Mouse (Mus musculus) heart, postnatal 0 days (tissue): ENCODE measurements around the gene Snx29. TPM values are rescaled to one million over a fixed set of nuclear protein-coding genes. Genes with fewer than 3 reads are reported as not detected.

Experiments used
- ATAC-seq: fragments of 200-750 bp; cut with Nextera tagmentation; 2 replicates; pipeline ENCODE4 v1.8.0; 2017; ENCODE audit warnings: low read depth, moderate number of reproducible peaks, moderate library complexity; ENCODE audit not compliant: insufficient read depth
- DNase-seq: peaks from one replicate; pipeline ENCODE4 v3.0.0-alpha.2; 2016; ENCODE audit warnings: low spot score
- H3K27ac ChIP-seq: fragments of 300-500 bp; sonication (generic); 2 replicates; pipeline ENCODE4 v1.5.1; 2014; ENCODE audit warnings: low read depth, mild to moderate bottlenecking
- H3K27me3 ChIP-seq: fragments of 300-500 bp; sonication (generic); 2 replicates; pipeline ENCODE4 v1.6.1; 2014; ENCODE audit warnings: low read length, mixed read lengths; ENCODE audit not compliant: control insufficient read depth, insufficient read depth
- H3K36me3 ChIP-seq: fragments of 300-500 bp; sonication (generic); replicated peaks from 2 replicates; pipeline ENCODE4 v1.6.1; 2014; ENCODE audit warnings: low read length, mixed read lengths; ENCODE audit not compliant: control insufficient read depth, insufficient read depth
- H3K4me1 ChIP-seq: fragments of 300-500 bp; sonication (generic); 2 replicates; pipeline ENCODE4 v1.6.1; 2014; ENCODE audit warnings: antibody characterized with exemption; ENCODE audit not compliant: control insufficient read depth, insufficient read depth
- H3K4me2 ChIP-seq: fragments of 300-500 bp; sonication (generic); 2 replicates; pipeline ENCODE4 v1.6.1; 2014; ENCODE audit warnings: low read depth, mild to moderate bottlenecking, low read length, moderate library complexity
- H3K4me3 ChIP-seq: fragments of 300-500 bp; sonication (generic); 2 replicates; pipeline ENCODE4 v1.5.1; 2014; ENCODE audit warnings: low read depth, low read length
- H3K9ac ChIP-seq: fragments of 300-500 bp; sonication (generic); replicated peaks from 2 replicates; pipeline ENCODE4 v1.6.1; 2014; ENCODE audit warnings: low read depth, low read length, mixed read lengths
- H3K9me3 ChIP-seq: fragments of 300-500 bp; sonication (generic); replicated peaks from 2 replicates; pipeline ENCODE4 v1.6.1; 2016; ENCODE audit warnings: low read length; ENCODE audit not compliant: control insufficient read depth
- CTCF ChIP-seq: IDR thresholded peaks from 2 replicates; pipeline ENCODE4 v1.5.1; 2016; ENCODE audit warnings: antibody characterized with exemption, control low read depth, low read depth
- EP300 ChIP-seq: IDR thresholded peaks from 2 replicates; pipeline ENCODE4 v1.6.1; 2016; ENCODE audit warnings: antibody characterized with exemption, low read depth
- WGBS: fragments of 180-500 bp; shearing (Covaris S2); extraction: QIAGEN DNeasy Blood & Tissue Kit; methylation state at CpG from one replicate; pipeline ENCODE4 v1.1.7; 2014; 5-methylcytosine and 5-hydroxymethylcytosine counted together
- polyA plus RNA-seq: library from polyadenylated mRNA; unstranded; fragments of >200 nt; fragmentation: Nextera tagmentation; extraction: Ambion mirVana; gene quantifications from 2 replicates; pipeline ENCODE4 v1.2.1, GENCODE M21; 2015
- total RNA-seq: library from RNA; depleted of rRNA; stranded (reverse); fragments of >200 nt; gene quantifications from 2 replicates; pipeline ENCODE4 v1.2.3, GENCODE M21; 2014; ENCODE audit warnings: low replicate concordance

The Snx29 gene
- total and polyA plus RNA-seq, 2 experiments from 2014 or later: 3.1 to 3.9 TPM

- WGBS: 81% methylated on average over 9 of the region's 9 CpGs
- Histone ChIP-seq H3K4me1 (peaks cover 6% of the 10 kb centered on the region), H3K36me3 (no peaks in the 10 kb centered on the region), H3K27ac (no peak overlapping the region), H3K4me3 (no peak overlapping the region), H3K4me2 (no peak overlapping the region), H3K9me3 (no peaks in the 10 kb centered on the region), H3K27me3 (no peaks in the 10 kb centered on the region), H3K9ac (no peak overlapping the region)
- no peak for TF ChIP-seq CTCF
- TF ChIP-seq EP300: no peak
- DNase-seq: peak; percentile 1
- no peak for ATAC-seq
These were observed 362.6 kb downstream of the Snx29 start for GRCm38 (mm10) chr16:11685264-11685663.

- H3K4me3 ChIP-seq: no peak overlapping the region
- H3K36me3 ChIP-seq: no peaks in the 10 kb centered on the region
- DNase-seq (peak; percentile 1), ATAC-seq (no peak)
- no peaks in the 10 kb centered on the region for H3K27me3 ChIP-seq
- peaks cover 10% of the 10 kb centered on the region for H3K4me1 ChIP-seq
- no peak overlapping the region for H3K4me2 ChIP-seq
- H3K9ac ChIP-seq: no peak overlapping the region
- H3K27ac ChIP-seq: no peak overlapping the region
- TF ChIP-seq EP300 (no peak), CTCF (no peak)
- no peaks in the 10 kb centered on the region for H3K9me3 ChIP-seq
- WGBS: 81% methylated on average over 3 of the region's 3 CpGs
These were observed 363.1 kb downstream of the Snx29 start for GRCm38 (mm10) chr16:11685735-11686340.

DNA sequence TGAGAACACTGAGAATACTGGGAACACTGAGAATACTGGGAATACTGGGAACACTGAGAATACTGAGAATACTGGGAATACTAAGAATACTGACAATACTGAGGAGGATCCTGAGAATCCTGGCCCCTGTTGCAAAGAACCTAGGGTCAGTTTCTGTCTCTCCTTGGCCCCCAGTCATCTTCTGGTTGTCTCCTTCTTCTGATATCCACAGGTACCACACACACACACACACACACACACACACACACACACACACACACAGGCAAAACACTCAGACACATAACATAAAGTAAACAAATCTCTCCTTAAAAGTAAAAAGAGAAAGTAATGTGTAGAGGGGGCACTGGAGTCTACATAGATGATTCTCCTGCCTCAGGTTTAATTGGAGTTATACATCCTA lies 365.1 kb downstream of the Snx29 start:
- H3K9me3 ChIP-seq: no peaks in the 10 kb centered on the region
- no peaks in the 10 kb centered on the region for H3K27me3 ChIP-seq
- peaks cover 10% of the 10 kb centered on the region for H3K4me1 ChIP-seq
- H3K27ac ChIP-seq: no peak overlapping the region
- no peak overlapping the region for H3K4me3 ChIP-seq
- TF ChIP-seq EP300 (no peak), CTCF (no peak)
- ATAC-seq: no peak
- H3K36me3 ChIP-seq: no peaks in the 10 kb centered on the region
- no peak overlapping the region for H3K9ac ChIP-seq
- H3K4me2 ChIP-seq: no peak overlapping the region
- DNase-seq: no peak

DNA sequence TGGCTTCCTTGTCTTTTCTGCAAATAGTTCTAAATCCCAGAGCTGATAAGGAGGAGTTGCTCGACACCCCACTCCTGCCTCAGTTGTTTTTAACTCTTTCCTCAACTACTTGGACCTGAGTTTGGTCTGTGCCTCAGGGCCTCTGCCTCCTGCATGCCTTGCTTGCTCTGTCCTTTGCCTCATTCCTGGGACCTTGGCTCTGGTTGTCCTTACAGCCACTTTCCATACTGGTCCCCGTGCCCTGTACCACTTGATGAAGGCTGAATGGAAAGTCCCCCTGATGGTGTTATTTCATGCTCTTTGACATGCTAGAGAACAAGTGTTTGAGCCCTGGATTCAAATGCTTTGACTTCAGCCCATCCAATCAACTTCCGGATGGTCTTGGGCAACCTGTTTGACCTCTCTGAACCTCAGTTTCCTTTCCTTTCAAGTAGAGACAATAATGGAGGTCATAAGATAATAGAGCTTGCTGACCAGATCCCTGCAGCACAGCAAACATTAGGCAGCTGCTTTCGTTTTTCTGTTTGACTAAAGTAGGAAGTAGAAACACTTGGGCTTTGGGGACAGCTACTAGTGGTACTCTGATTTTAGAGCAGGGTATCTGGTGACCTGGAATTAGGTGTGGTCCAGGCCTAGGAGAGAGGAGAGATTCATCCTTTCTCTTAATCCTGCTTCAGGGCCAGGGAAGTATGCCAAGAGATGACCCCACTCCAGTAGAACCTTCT lies 365.7 kb downstream of the Snx29 start:
- 61% methylated on average over 4 of the region's 4 CpGs for WGBS
- no peak for ATAC-seq
- Histone ChIP-seq H3K27me3 (no peaks in the 10 kb centered on the region), H3K4me2 (no peak overlapping the region), H3K9me3 (no peaks in the 10 kb centered on the region), H3K36me3 (no peaks in the 10 kb centered on the region), H3K4me3 (no peak overlapping the region), H3K9ac (no peak overlapping the region), H3K27ac (no peak overlapping the region), H3K4me1 (peaks cover 10% of the 10 kb centered on the region)
- no peak for DNase-seq
- TF ChIP-seq CTCF (no peak), EP300 (no peak)

DNA sequence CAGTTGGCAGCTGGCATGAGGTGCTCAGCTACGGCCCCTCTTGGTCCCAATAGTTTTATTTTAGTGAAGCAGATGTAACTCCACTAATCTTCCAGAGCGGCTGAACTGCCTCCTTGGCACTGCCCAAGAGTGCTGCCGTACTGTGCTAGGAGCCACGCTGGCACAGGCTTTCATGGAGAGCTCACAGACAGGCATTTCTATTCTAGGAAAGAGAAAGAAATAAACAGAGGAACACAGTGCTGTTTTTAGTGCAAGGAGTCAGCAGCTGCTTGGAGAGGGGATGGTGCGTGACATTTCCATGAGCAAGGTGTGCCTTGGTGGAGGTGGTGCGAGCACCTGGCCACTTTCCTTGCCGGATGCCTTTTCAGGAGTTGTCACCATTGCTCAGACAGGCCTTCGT lies 367.4 kb downstream of the Snx29 start:
- no peak for DNase-seq

More for the DNA sequence above, 367.4 kb downstream of the Snx29 start:
- ATAC-seq: peak; percentile 55; the same call in 1 of the 2 replicates
- Histone ChIP-seq H3K4me1 (peaks cover 10% of the 10 kb centered on the region), H3K4me3 (no peak overlapping the region), H3K36me3 (no peaks in the 10 kb centered on the region), H3K9ac (no peak overlapping the region), H3K9me3 (no peaks in the 10 kb centered on the region), H3K4me2 (no peak overlapping the region), H3K27ac (peak overlapping the region; percentile 22), H3K27me3 (no peaks in the 10 kb centered on the region)
- TF ChIP-seq EP300 (no peak), CTCF (no peak)
- 41% methylated on average over 8 of the region's 8 CpGs for WGBS
